Mouse (Mus musculus): ENCODE results near the gene Ndufb4. TPM values are rescaled to one million over a fixed set of nuclear protein-coding genes. Genes with fewer than 3 reads are reported as not detected.
A peak's percentile ranks its signal among the peaks of the same experiment; 100 is the strongest.
"Not testable (repeated sequence)": the region's sequence is repeated elsewhere in the genome, so short reads cannot be mapped to it uniquely, and the experiment has no call there.

Ndufb4 gene
- total RNA-seq (2021) (100 to 1,000 TPM; 138 to 192 TPM), polyA plus RNA-seq (2012; rRNA removed) (67.4 and 80.6 TPM in 2 replicates)
- long read RNA-seq, transcript Ndufb4-201 (3 exons, 971 nt), result major isoform, 258 of 270 reads
- long read RNA-seq, transcript Ndufb4-202 (2 exons, 465 nt), result minor isoform, 5 of 270 reads
- long read RNA-seq, partial matches to known transcripts, result 4 of 270 reads
- long read RNA-seq, other reads (novel, unspliced or antisense), result 3 of 270 reads

DNA sequence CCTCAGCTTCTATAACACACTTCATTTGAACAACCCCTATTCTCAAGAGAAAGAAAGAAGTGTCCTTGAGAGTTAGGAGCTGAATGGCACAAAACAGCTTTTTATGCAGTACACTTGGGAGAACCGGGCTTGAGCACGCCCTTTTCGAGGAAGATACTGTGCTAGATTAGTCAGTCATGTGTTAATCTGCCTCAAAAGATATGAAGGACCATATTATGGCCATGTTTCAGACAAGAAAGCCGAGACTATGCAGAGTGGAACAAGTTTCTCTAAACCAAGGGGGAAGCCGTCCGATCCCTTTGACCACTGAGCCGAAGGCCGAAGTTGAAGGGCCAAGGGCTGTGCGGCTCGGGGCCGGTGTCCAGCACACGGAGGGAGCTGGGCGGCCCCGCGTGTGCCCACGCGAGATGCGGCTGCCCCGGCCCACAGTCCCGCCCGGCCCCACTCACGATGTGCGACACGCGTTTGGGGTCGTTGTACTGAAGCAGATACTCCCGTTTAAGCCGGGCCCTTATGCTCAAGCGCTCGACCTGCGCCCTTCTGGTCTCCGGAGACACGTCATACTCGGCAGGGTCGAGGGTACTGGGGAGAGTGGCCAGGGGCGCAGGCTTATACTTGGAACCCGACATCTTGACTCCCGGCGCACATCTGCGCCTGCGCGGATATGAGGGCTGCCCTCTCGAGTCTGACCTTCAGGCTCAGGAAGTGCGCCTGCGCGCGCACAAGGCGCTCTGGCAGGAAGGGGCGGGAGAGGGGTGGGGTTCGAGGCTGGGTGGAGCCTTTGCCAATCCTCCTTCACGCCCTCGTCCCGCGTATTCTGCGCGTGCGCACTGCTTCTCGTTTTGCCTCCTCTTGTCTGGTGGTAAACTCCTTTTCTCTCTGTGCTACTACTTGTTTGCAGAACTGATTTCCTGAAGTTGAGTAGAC lies at the start of gene Ndufb4:
Gene Ndufb4, minus strand, starts transcription at position 723 of the 927 bp plus-strand sequence.
- peak; percentile 97 for DNase-seq

DNA sequence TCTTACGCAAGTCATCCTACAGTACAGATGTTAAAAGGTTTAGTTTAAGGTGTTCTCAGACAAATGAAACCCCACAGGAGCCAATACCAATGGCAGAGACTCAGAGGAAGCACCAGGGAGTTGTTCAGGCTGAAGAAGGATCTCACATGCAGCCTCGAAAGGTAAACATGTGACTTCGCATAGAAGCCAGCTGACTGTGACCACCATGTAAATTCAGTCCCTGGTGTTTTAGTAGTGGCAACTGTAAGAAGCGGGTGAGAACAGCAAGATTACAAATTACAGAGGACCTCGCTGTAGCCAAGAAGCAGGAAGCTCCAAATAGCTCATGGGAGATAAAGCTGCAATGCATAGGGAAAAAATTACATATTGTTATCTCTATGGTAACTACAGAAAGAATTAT lies 49.6 kb upstream of the Ndufb4 start:
- no peak for DNase-seq

DNA sequence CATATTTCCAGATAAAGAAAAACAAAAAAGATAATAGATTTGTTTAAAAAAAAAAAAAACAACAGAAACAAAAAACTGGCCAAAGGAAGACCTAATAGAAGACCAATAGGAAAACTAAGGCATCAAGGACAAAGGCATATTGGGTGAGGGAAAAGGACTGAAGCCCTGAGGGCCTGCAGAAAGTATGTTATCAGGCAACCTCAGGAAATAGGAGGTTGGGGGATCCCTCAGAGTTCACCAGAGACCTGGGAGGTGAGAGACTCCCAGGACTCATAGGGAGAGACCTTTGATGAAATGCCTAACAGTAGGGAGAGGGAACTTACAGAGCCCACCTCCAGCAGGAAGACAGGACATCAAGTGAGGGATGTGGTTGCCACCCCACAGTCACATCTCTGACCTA lies 45.8 kb upstream of the Ndufb4 start:
- not testable (repeated sequence) for DNase-seq

DNA sequence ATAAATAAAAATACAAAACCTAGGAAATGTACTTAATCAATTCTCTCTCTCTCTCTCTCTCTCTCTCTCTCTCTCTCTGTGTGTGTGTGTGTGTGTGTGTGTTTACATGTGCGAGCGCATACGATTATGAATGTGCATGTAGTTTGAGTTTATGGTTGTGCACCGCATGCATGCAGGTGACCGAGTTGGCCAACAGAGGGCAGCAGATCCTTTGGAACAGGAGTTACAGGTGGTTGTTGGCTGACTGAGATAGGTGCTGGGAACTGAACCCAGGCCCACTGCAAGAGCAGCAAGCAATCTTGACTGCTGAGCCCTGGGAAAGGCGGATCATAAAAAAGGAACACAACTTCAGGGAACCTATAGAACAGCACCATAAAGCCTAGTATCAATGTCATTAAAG lies 44.5 kb upstream of the Ndufb4 start:
- no peak for DNase-seq

DNA sequence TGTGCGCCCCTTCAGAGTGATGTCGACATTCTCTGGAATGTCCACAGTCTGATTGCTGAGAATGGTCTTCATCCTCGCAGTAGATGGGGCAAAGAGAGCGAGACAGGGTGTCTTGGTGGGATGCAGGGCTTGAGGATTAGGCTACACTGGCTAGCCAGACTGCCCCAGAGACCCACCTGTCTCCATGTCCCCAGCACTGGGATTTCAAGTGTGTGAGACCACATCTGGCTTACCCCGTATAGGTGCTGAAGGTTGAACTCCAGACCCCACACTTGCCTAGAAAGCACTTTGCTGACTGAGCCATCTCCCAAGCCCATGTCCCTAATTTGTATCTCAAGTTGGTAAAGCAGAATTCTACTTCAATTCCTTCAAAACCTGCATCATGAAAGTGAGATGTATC lies 43.0 kb upstream of the Ndufb4 start:
- no peak for DNase-seq

DNA sequence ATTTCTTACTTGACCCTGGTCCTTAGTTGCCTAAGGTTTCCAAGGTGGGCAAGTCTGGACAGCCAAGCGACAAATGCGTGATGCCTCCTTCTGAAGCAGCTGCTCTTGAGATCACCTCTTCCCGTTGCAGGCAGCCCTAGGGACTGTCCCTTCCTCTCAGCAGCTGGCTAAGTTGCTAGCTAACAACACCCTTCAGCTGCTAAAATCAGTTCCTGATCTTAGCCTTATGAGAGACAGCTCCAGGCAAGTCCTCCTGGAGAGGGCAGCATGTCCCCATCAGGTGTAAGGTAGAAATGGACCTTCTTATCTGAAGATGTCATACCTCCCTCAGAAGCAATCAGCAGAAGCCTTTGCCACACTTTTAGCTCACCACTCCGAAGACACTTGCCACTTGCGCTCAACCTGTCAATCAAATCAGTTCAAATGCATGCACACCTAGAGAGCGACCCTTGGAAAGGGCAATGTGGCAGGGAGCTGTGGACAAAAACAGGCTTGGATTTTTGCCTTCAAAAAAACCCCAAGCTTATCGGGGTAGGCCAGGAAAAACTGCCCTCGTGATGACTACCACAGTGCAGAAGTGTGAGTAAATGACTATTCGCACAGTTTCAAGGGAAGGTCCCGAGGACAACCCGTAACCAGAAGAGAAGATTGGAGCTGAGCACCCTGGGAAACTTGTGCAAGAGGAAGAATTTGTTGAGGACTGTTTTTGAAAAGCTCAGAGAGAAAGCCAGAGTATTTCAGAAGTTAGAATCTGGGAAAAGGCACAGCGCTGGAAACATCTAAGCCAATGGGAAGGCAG lies 36.9 kb upstream of the Ndufb4 start:
- peak; percentile 41 for DNase-seq

DNA sequence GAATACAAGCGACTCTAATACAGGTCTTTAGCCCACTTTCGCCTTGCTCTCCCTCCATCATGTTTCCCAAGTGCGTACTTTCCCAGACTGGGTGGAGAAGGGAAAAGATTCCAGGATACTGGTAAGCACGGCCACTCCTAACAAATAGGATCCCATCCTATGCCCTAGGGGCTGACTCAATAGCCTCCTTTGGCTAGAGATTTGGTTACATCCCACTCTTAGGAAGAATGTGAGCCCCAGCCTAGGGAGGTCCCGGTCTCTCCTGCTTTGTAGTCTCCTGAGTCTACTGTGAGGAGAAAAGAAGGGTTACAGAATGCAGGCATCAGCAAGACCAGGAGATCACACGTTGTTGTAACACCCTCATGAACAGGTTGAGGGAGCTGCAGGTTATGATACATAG lies 36.2 kb upstream of the Ndufb4 start:
- no peak for DNase-seq

DNA sequence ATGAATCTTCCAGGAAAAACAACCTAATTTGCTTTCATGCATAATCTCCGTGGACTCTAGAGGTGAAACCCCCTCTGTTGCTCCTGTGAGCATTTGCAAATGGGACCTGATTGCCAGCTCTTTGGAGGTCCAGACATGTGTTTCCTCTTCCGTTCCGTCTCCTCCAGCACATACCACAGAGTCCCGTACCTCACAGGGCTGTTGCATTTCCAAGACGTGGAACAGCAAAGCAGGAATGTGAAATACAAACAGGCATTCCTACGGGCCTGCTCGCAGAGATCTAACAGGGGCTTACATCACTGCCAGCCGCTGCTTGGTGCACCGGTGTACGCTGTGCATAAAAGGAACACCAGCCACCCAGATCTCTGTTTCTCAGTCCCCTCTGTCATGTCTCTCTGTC lies 35.7 kb upstream of the Ndufb4 start:
- DNase-seq, result no peak

DNA sequence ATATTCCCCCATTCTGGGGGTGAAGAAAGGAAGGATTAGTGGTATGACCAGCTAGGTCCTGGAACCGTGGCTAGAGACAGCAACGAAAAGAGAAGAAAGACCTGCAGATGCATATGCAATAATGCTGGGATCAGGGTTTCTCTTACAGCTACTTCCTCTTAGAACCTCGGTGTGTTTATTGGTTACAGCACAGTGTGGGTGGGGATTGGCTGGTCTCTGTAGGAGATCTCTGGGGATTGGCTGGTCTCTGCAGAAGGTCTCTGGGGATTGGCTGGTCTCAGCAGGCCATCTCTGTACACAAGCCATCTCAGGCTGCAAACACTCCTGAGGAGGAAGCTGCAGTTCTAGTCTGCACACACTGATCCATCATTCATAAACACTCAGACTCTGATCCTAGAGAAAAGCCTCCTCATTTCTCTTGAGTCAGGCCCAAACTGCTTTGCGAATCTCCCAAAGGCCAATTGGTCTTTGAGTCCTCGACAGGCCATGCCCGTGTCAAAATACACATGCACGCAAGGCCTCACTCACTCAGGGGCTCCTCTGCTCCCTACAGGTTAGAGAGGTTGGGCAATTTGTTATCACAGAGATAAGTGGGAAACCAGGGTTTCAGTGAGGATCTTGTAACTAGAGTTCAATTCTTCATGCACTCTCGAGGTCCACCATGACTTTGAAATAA lies 35.1 kb upstream of the Ndufb4 start:
- no peak for DNase-seq

DNA sequence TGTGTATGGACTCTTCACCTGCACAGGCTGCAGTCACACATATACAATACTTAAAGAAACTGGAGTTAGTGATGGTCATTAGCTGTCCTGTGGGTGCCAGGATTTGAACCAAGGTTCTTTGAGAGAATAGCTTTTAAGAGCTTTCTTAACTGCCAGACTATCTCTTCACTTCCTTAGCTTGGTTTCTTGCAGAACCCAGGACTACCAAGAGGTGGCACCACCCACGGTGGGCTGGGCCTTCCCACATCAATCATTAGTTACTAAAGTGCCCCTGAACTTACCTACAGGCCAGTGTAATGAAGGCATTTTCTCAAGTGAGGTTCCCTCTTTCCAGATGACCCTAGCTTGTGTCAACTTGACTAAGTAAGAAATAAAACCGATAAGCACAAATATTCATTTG lies 33.9 kb upstream of the Ndufb4 start:
- no peak for DNase-seq

DNA sequence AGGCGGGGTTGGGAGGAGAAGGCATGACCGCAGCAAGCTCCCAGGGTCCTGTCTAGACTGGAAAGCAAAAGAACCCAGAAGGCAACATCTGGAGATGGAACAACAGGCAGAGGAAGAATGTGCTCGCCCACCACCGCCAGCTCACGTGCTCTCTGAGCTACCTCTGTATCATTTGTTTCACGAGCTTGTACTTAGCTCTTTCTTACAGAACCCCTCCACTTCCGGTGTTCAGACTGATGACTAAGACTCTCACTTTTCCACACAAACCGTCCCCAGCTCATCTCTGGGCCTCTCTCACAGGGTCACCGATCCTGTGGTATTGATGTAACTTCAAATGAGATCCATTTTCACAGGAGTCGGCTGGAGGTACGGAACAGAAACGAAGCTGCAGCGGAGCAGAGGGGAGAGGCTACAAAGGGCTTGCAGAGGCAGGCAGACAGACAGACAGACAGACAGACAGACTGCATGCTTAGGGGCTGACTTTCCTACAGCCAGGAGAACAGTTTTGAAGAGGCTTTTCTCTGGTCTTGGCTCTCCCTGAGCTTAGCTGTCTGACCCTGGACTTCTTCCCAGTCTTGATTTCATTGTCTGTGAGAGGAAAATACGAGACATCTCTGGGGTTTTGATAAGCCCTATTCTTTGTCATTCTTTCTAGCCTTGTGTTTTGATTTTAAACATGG lies 33.2 kb upstream of the Ndufb4 start:
- DNase-seq, result peak; percentile 47

DNA sequence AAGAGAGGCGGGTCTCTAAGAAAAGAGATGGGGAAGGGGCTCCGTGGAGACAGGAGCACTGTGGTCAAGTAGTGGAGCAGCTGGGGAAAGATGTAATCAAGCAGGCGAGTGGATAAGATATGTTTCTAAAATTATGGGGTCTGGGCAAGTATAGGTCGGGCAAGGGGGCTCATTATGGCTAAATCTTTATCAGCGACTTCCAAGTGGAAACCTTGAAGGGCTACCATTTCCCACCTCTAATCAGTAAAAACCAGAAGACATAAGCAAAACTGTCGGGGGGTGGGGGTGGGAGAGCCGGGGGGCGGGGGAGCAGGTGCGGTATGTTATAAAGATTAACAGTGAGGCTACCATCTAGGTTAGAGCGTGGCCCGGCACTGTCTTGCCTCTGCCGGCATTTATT lies 32.6 kb upstream of the Ndufb4 start:
- DNase-seq, result no peak

DNA sequence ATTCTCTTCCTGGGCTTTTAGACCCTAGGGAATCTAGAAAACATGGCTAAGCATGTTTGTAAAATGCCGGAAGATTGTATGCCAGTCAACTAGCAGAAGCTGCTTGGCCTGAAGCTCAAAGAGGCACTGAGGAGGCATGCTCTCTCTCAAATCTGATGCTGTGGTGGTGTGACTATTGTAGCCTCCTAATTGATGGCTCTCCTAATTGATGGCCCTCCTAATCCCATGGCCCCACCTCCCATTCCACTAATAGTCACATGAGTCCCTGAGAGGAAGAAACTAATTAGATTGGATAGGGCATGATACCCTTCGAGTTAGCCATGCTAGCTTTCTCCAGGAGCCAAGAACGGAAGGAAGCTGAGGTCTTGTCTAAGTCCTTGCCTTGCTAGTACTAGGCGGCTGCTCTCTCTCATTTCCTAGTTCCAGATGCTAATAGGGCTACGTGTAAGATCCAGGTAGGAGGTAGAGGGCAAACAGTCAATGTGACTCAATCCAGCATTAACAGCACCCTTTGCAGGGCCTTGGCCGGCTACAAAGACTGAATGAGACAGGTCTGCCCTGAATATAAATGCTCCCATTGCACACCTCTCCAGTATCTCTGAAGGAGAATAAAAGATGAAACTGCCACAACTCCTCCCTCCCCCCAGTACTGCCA lies 31.8 kb upstream of the Ndufb4 start:
- no peak for DNase-seq

DNA sequence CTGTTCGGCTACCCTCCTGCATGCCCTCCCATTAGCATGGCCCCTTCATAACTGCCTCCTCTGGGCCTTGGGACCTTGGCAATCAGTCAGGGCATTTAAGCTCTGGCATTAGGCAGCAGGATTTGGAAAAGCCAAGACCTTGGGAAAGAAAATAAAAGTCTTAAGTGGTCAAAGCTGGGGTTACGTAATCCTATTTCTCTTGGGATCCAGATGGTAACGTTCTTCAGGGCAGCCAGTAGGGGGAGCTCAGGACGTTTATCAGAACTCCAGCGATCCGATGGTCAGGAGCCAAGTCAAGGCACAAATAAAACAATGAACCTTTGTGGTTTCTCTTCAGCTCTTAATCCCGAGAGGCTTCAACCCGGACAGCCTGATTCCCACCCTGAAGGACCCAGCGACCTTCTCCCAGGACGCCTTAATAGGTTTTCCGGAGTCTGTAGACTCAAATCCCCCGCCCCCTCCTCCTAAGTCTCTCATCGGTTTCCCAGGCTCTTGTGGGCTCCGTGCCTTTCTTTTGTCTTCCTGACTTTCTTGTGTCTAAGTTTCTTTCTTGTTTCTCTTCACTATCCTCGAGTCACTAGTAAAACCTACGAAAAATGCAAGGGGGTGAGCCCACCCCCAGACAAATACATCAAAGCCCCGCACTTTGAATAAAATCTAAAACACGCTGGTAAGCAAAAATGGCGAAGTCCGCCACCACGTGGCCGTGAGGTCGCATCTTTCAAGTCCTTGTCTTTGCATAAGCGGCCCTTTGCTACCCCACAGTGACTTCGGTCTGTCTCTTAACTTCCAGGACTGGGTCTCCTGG lies 30.6 kb upstream of the Ndufb4 start:
- peak; percentile 92 for DNase-seq

DNA sequence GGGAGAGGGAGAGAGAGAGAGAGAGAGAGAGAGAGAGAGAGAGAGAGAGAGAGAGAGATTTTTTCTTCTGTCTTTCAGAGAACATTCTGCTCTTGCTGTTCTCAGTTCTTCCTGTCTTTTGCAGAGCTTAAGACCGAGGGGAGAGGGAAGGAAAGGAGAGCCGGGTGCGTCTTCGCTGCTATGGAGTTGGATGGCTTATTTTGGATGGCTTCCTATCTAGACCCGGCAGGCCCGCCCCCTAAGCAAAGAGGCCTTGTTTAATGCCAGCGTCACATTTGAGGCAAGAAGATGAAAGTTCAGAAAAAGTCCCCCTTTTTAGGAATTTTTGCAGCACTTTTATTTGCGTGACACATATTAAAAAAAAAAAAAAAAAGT lies 30.0 kb upstream of the Ndufb4 start:
- no peak for DNase-seq

DNA sequence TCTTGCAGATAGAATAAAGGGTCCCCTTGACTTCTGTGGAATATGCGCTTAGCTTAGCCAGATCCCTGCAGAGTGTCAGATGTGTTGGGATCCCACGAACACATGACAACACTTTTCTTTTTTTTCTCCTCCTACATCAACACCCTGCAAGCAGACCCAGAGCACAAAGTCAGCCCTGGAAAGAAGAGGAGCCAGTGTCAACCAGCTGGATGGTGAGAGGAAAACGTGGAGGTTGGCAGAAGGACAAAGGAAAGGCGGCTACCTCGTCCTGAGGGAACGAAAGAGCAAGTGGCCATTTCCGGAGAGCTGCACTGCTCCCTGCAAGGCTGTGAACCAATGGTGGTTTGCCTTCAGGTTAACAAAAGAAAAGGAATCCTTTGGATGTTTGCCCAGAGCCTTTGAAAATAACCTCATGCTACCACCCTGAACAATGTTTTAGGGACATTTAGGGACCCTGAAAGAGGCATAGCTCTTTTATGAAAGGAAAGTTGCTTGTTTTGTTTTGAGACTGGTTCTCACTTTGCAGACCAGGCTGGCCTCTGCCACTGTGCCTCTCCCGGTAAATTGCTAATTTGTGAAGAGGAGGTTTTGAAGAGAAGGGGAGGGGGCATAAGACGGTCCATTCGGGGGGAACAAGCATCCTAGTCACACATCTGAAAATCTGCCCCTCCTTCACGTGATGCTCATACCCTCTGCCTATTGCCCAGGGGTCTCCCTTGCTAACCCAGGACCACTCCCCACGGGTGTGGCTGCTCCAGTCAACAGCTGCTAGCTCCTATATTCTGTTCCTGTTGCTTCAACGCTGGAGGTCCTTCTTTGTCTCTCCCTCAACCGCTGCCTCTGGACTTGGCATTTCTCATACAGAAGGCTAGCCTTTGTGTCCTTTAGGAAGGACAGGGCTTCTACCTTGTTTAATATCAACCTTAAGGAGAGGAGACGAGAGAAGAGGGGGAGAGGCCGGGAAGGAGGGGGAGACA lies 29.2 kb upstream of the Ndufb4 start:
- peak; percentile 52 for DNase-seq

DNA sequence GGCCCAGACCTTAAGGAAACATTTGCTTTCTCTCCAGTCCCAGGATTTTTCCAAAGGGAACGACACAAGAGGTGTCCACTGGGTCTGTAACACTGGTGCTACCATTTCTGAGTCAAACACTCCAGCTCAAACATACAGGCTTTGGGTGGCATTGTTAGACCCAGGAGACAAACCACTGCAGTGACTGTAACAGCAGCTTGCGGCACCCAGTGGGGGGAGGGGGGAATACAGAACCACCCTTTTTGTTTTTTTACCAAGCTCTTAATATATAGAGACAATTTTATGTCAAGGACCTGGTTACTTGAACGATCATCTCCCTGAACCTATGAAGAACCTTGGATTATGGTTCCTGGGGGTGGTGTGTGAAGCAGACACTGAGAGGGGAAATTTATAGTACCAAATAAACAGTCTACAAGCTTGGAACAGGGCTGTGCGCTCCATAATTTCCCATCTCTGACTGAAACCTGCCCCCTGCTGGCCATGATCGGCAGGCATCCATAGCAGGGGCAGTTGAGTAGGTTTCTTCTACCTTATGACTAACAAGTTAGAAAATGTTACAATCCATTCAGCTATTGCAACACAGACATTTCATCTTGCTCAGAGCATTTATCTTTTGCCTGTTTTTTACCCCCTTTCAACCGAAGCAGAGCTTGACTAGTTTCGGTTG lies 28.2 kb upstream of the Ndufb4 start:
- peak; percentile 92 for DNase-seq

DNA sequence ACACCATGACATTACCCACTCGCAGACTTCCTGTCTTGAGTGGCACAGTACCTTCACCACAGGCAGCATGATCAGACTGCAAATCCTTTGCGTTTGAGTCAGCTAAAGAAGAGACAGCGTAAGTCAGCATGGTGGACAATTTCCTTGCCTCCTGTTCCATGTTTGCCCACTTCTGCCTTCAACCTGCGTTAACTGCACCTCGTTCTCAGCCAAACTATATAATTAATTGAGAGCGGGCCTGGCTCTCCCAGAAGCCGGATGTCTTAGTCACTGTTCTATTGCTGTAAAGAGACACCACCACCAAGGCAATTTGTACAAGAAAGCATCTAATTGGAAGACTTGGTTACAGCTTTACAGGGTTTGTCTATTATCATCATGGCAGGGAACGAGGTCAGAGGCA lies 26.6 kb upstream of the Ndufb4 start:
- DNase-seq, result no peak

Measured in adrenal gland, adult 2 months (tissue).